Mouse (Mus musculus): ENCODE data around the gene Gse1. TPM values are rescaled to one million over a fixed set of nuclear protein-coding genes. Genes with fewer than 3 reads are reported as not detected.
A peak's percentile ranks its signal among the peaks of the same experiment; 100 is the strongest.

Gene Gse1
- polyA plus RNA-seq, 1 experiment from 2014 or later = 8.7 TPM

- ATAC-seq (ENCODE audit: insufficient read depth) = 0 out of 2 replicates have a peak, but pooled peaks have one; percentile 26
- Histone ChIP-seq H3K27ac (replicated peaks) (0 out of 2 replicates have a peak overlapping the region, but pooled peaks have one; percentile 38), H3K4me3 (replicated peaks) (no peak overlapping the region), H3K4me2 (peak overlapping the region; percentile 37), H3K9ac (no peak overlapping the region), H3K36me3 (replicated peaks) (peaks cover 12% of the 10 kb centered on the region; the same call in 1 of the 2 replicates), H3K9me3 (replicated peaks) (no peaks in the 10 kb centered on the region), H3K4me1 (replicated peaks) (peaks cover 91% of the 10 kb centered on the region), H3K27me3 (no peaks in the 10 kb centered on the region)
- 22% methylated on average over 1 of the region's 1 CpGs for WGBS (ENCODE audit: insufficient replicate concordance)
These were observed 296.9 kb downstream of the Gse1 start for GRCm38 (mm10) chr8:120525135-120525534.

GRCm38 (mm10) chr8:120525832-120526231 lies 297.6 kb downstream of the Gse1 start:
- no peaks in the 10 kb centered on the region for H3K27me3 ChIP-seq
- H3K9me3 ChIP-seq (replicated peaks) = no peaks in the 10 kb centered on the region
- peak overlapping the region; percentile 38; the same call in 1 of the 2 replicates for H3K27ac ChIP-seq (replicated peaks)
- H3K4me3 ChIP-seq (replicated peaks) = no peak overlapping the region
- H3K4me2 ChIP-seq = no peak overlapping the region
- H3K9ac ChIP-seq = peak overlapping the region; percentile 11; the same call in 1 of the 2 replicates
- 54% methylated on average over 6 of the region's 6 CpGs for WGBS (ENCODE audit: insufficient replicate concordance)
- no peak for ATAC-seq (ENCODE audit: insufficient read depth)
- H3K4me1 ChIP-seq (replicated peaks) = peaks cover 89% of the 10 kb centered on the region
- peaks cover 12% of the 10 kb centered on the region; the same call in 1 of the 2 replicates for H3K36me3 ChIP-seq (replicated peaks)

- no peak overlapping the region for H3K27ac ChIP-seq (replicated peaks)
- no peak overlapping the region for H3K4me2 ChIP-seq
- H3K9ac ChIP-seq = 0 out of 2 replicates have a peak overlapping the region, but pooled peaks have one; percentile 5
- 29% methylated on average over 4 of the region's 4 CpGs for WGBS (ENCODE audit: insufficient replicate concordance)
- no peak for ATAC-seq (ENCODE audit: insufficient read depth)
- H3K9me3 ChIP-seq (replicated peaks) = no peaks in the 10 kb centered on the region
- H3K4me1 ChIP-seq (replicated peaks) = peaks cover 89% of the 10 kb centered on the region
- no peaks in the 10 kb centered on the region for H3K27me3 ChIP-seq
- no peak overlapping the region for H3K4me3 ChIP-seq (replicated peaks)
- H3K36me3 ChIP-seq (replicated peaks) = peaks cover 14% of the 10 kb centered on the region
These were observed 298.3 kb downstream of the Gse1 start for GRCm38 (mm10) chr8:120526577-120526976.

GRCm38 (mm10) chr8:120528332-120528731 lies 300.1 kb downstream of the Gse1 start:
- no peak overlapping the region for H3K4me3 ChIP-seq (replicated peaks)
- H3K4me2 ChIP-seq = no peak overlapping the region
- H3K27me3 ChIP-seq = no peaks in the 10 kb centered on the region; the same call in 1 of the 2 replicates
- peaks cover 5% of the 10 kb centered on the region; the same call in 1 of the 2 replicates for H3K36me3 ChIP-seq (replicated peaks)
- no peaks in the 10 kb centered on the region for H3K9me3 ChIP-seq (replicated peaks)
- WGBS (ENCODE audit: insufficient replicate concordance) = 55% methylated on average over 3 of the region's 3 CpGs
- H3K27ac ChIP-seq (replicated peaks) = peak overlapping the region; percentile 57
- no peak overlapping the region for H3K9ac ChIP-seq
- no peak for ATAC-seq (ENCODE audit: insufficient read depth)
- H3K4me1 ChIP-seq (replicated peaks) = peaks cover 93% of the 10 kb centered on the region

- Histone ChIP-seq H3K4me1 (replicated peaks) (peaks cover 93% of the 10 kb centered on the region), H3K27me3 (peaks cover 5% of the 10 kb centered on the region; the same call in 1 of the 2 replicates), H3K36me3 (replicated peaks) (peaks cover 5% of the 10 kb centered on the region; the same call in 1 of the 2 replicates), H3K9me3 (replicated peaks) (no peaks in the 10 kb centered on the region), H3K27ac (replicated peaks) (peak overlapping the region; percentile 57), H3K4me2 (no peak overlapping the region), H3K9ac (no peak overlapping the region), H3K4me3 (replicated peaks) (no peak overlapping the region)
- peak; percentile 8; the same call in 1 of the 2 replicates for ATAC-seq (ENCODE audit: insufficient read depth)
- 46% methylated on average over 7 of the region's 7 CpGs for WGBS (ENCODE audit: insufficient replicate concordance)
These were observed 301.0 kb downstream of the Gse1 start for GRCm38 (mm10) chr8:120529226-120529625.

- H3K27me3 ChIP-seq = peaks cover 6% of the 10 kb centered on the region; the same call in 1 of the 2 replicates
- no peak for ATAC-seq (ENCODE audit: insufficient read depth)
- 44% methylated on average over 16 of the region's 16 CpGs for WGBS (ENCODE audit: insufficient replicate concordance)
- peaks cover 93% of the 10 kb centered on the region for H3K4me1 ChIP-seq (replicated peaks)
- no peak overlapping the region for H3K4me2 ChIP-seq
- H3K9me3 ChIP-seq (replicated peaks) = no peaks in the 10 kb centered on the region
- no peak overlapping the region for H3K9ac ChIP-seq
- H3K4me3 ChIP-seq (replicated peaks) = no peak overlapping the region
- peaks cover 5% of the 10 kb centered on the region; the same call in 1 of the 2 replicates for H3K36me3 ChIP-seq (replicated peaks)
- H3K27ac ChIP-seq (replicated peaks) = no peak overlapping the region
These were observed 302.8 kb downstream of the Gse1 start for GRCm38 (mm10) chr8:120530954-120531656.

GRCm38 (mm10) chr8:120531775-120532516 lies 303.7 kb downstream of the Gse1 start:
- Histone ChIP-seq H3K4me3 (replicated peaks) (no peak overlapping the region), H3K36me3 (replicated peaks) (peaks cover 5% of the 10 kb centered on the region; the same call in 1 of the 2 replicates), H3K9me3 (replicated peaks) (no peaks in the 10 kb centered on the region), H3K9ac (peak overlapping the region; percentile 0; the same call in 1 of the 2 replicates), H3K4me1 (replicated peaks) (peaks cover 93% of the 10 kb centered on the region), H3K27me3 (peaks cover 6% of the 10 kb centered on the region; the same call in 1 of the 2 replicates), H3K4me2 (peak overlapping the region; percentile 53), H3K27ac (replicated peaks) (0 out of 2 replicates have a peak overlapping the region, but pooled peaks have one; percentile 24)
- no peak for ATAC-seq (ENCODE audit: insufficient read depth)
- WGBS (ENCODE audit: insufficient replicate concordance) = 59% methylated on average over 10 of the region's 10 CpGs

GRCm38 (mm10) chr8:120532517-120533215 lies 304.4 kb downstream of the Gse1 start:
- no peak overlapping the region; the same call in 1 of the 2 replicates for H3K4me3 ChIP-seq (replicated peaks)
- peak overlapping the region; percentile 53 for H3K4me2 ChIP-seq
- H3K9ac ChIP-seq = peak overlapping the region; percentile 0; the same call in 1 of the 2 replicates
- peaks cover 5% of the 10 kb centered on the region; the same call in 1 of the 2 replicates for H3K36me3 ChIP-seq (replicated peaks)
- H3K27me3 ChIP-seq = peaks cover 6% of the 10 kb centered on the region; the same call in 1 of the 2 replicates
- H3K4me1 ChIP-seq (replicated peaks) = peaks cover 92% of the 10 kb centered on the region
- ATAC-seq (ENCODE audit: insufficient read depth) = no peak
- no peaks in the 10 kb centered on the region for H3K9me3 ChIP-seq (replicated peaks)
- no peak overlapping the region for H3K27ac ChIP-seq (replicated peaks)
- 7% methylated on average over 29 of the region's 29 CpGs for WGBS (ENCODE audit: insufficient replicate concordance)

GRCm38 (mm10) chr8:120533380-120533779 lies 305.1 kb downstream of the Gse1 start:
- ATAC-seq (ENCODE audit: insufficient read depth) = no peak
- peaks cover 5% of the 10 kb centered on the region; the same call in 1 of the 2 replicates for H3K36me3 ChIP-seq (replicated peaks)
- H3K27ac ChIP-seq (replicated peaks) = no peak overlapping the region
- 0 out of 2 replicates have a peak overlapping the region, but pooled peaks have one; percentile 53 for H3K4me2 ChIP-seq
- H3K4me3 ChIP-seq (replicated peaks) = no peak overlapping the region
- WGBS (ENCODE audit: insufficient replicate concordance) = 65% methylated on average over 3 of the region's 3 CpGs
- peaks cover 90% of the 10 kb centered on the region for H3K4me1 ChIP-seq (replicated peaks)
- peaks cover 6% of the 10 kb centered on the region; the same call in 1 of the 2 replicates for H3K27me3 ChIP-seq
- H3K9ac ChIP-seq = no peak overlapping the region
- H3K9me3 ChIP-seq (replicated peaks) = no peaks in the 10 kb centered on the region

- Histone ChIP-seq H3K27ac (replicated peaks) (no peak overlapping the region), H3K27me3 (peaks cover 6% of the 10 kb centered on the region; the same call in 1 of the 2 replicates), H3K4me2 (no peak overlapping the region), H3K4me3 (replicated peaks) (no peak overlapping the region), H3K9me3 (replicated peaks) (no peaks in the 10 kb centered on the region), H3K9ac (no peak overlapping the region), H3K4me1 (replicated peaks) (peaks cover 90% of the 10 kb centered on the region), H3K36me3 (replicated peaks) (peaks cover 5% of the 10 kb centered on the region; the same call in 1 of the 2 replicates)
- WGBS (ENCODE audit: insufficient replicate concordance) = 29% methylated on average over 8 of the region's 8 CpGs
- no peak for ATAC-seq (ENCODE audit: insufficient read depth)
These were observed 305.8 kb downstream of the Gse1 start for GRCm38 (mm10) chr8:120534080-120534479.
